31 mouse cellular contexts compared by ENCODE assay signal in genomic region chr5:74767993-74768392, GRCm38 (mm10).
DNase-seq lines count a peak whose midpoint lies in the region; ATAC-seq and TF ChIP-seq lines count a peak whose summit lies in the region.
"Had no signal": no experiment of that assay in that cellular context is flagged by ENCODE, and none has a peak within 500 bp of the region (broad histone marks: within the 10 kb centered on the region; RNA-seq: fewer than 3 reads in every experiment).

No protein-coding gene starts in this region.

- H3K9ac ChIP-seq in heart, embryonic 16.5 days (ENCODE audit: low read length): no peak overlapping the region
- no peak overlapping the region for H3K9ac ChIP-seq in kidney, embryonic 16.5 days (replicated peaks; ENCODE audit: low read length)
- no peak overlapping the region for H3K9ac ChIP-seq in stomach, embryonic 16.5 days (ENCODE audit: low read length)
- H3K9ac ChIP-seq: embryonic facial prominence, embryonic 13.5 days; forebrain, embryonic 15.5 days; hindbrain, embryonic 13.5 days; liver, embryonic 14.5 days; midbrain, embryonic 15.5 days; neural tube, embryonic 15.5 days had no signal

- WGBS in heart, embryonic 16.5 days: 63% methylated on average over 8 of the region's 8 CpGs
- WGBS in kidney, embryonic 16.5 days: 69% methylated on average over 8 of the region's 8 CpGs
- 55% methylated on average over 8 of the region's 8 CpGs for WGBS in stomach, embryonic 16.5 days

- no peaks in the 10 kb centered on the region for H3K36me3 ChIP-seq in heart, embryonic 16.5 days (ENCODE audit: control insufficient read depth, insufficient read depth)
- H3K36me3 ChIP-seq in kidney, embryonic 16.5 days (ENCODE audit: insufficient read depth, low read length): no peaks in the 10 kb centered on the region
- H3K36me3 ChIP-seq in stomach, embryonic 16.5 days (ENCODE audit: control insufficient read depth, insufficient read depth, low read length): no peaks in the 10 kb centered on the region
- H3K36me3 ChIP-seq: embryonic facial prominence, embryonic 13.5 days; forebrain, embryonic 10.5 days; forebrain, embryonic 15.5 days; hindbrain, embryonic 13.5 days; midbrain, embryonic 15.5 days; neural tube, embryonic 15.5 days had no signal

- no peak for TF ChIP-seq CTCF in layer of hippocampus, adult 2 months (conservative IDR thresholded peaks at IDR 0.05)

- H3K4me1 ChIP-seq in heart, embryonic 16.5 days (ENCODE audit: control insufficient read depth, insufficient read depth, low read length): peaks cover 31% of the 10 kb centered on the region
- H3K4me1 ChIP-seq in kidney, embryonic 16.5 days (ENCODE audit: insufficient read depth, low read length): no peaks in the 10 kb centered on the region
- no peaks in the 10 kb centered on the region; the same call in 1 of the 2 replicates for H3K4me1 ChIP-seq in stomach, embryonic 16.5 days (ENCODE audit: control insufficient read depth, insufficient read depth, low read length)
- H3K4me1 ChIP-seq: midbrain, embryonic 15.5 days had no signal

- no peak overlapping the region for H3K27ac ChIP-seq in heart, embryonic 16.5 days (ENCODE audit: low read length)
- H3K27ac ChIP-seq in kidney, embryonic 16.5 days (ENCODE audit: low read length): no peak overlapping the region
- H3K27ac ChIP-seq in stomach, embryonic 16.5 days (ENCODE audit: low read length): no peak overlapping the region
- H3K27ac ChIP-seq in layer of hippocampus, adult 2 months: no peak overlapping the region
- H3K27ac ChIP-seq: embryonic facial prominence, embryonic 13.5 days; forebrain, embryonic 10.5 days; forebrain, embryonic 15.5 days; hindbrain, embryonic 13.5 days; liver, embryonic 14.5 days; macrophage; midbrain, embryonic 15.5 days; neural tube, embryonic 15.5 days had no signal

- intact Hi-C loops in heart, postnatal 36 days (cut with DNase I): no loop called here

- no peak overlapping the region for H3K4me3 ChIP-seq in heart, embryonic 16.5 days (ENCODE audit: low read length)
- H3K4me3 ChIP-seq in kidney, embryonic 16.5 days (ENCODE audit: low read length): no peak overlapping the region
- no peak overlapping the region for H3K4me3 ChIP-seq in stomach, embryonic 16.5 days (replicated peaks; ENCODE audit: low read length)
- H3K4me3 ChIP-seq in layer of hippocampus, adult 2 months: no peak overlapping the region
- H3K4me3 ChIP-seq: embryonic facial prominence, embryonic 13.5 days; forebrain, embryonic 10.5 days; forebrain, embryonic 15.5 days; hindbrain, embryonic 13.5 days; midbrain, embryonic 15.5 days; neural tube, embryonic 15.5 days had no signal

- 0 out of 2 replicates have a peak overlapping the region, but pooled peaks have one; percentile 15 for H3K4me2 ChIP-seq in heart, embryonic 16.5 days (ENCODE audit: low read depth, low read length)
- no peak overlapping the region for H3K4me2 ChIP-seq in kidney, embryonic 16.5 days (replicated peaks; ENCODE audit: low read depth, low read length)
- no peak overlapping the region for H3K4me2 ChIP-seq in stomach, embryonic 16.5 days (ENCODE audit: low read depth, low read length)
- H3K4me2 ChIP-seq: embryonic facial prominence, embryonic 13.5 days; forebrain, embryonic 15.5 days; hindbrain, embryonic 13.5 days; midbrain, embryonic 15.5 days; neural tube, embryonic 15.5 days had no signal

- H3K9me3 ChIP-seq in heart, embryonic 16.5 days (replicated peaks; ENCODE audit: control insufficient read depth, low read length): no peaks in the 10 kb centered on the region
- no peaks in the 10 kb centered on the region for H3K9me3 ChIP-seq in kidney, embryonic 16.5 days (ENCODE audit: low read length)
- no peaks in the 10 kb centered on the region for H3K9me3 ChIP-seq in stomach, embryonic 16.5 days (replicated peaks; ENCODE audit: control insufficient read depth, low read length)
- H3K9me3 ChIP-seq: embryonic facial prominence, embryonic 13.5 days; forebrain, embryonic 10.5 days; forebrain, embryonic 15.5 days; hindbrain, embryonic 13.5 days; midbrain, embryonic 15.5 days; neural tube, embryonic 15.5 days had no signal

- H3K27me3 ChIP-seq in heart, embryonic 16.5 days (ENCODE audit: control insufficient read depth, insufficient read depth, low read length): no peaks in the 10 kb centered on the region
- no peaks in the 10 kb centered on the region for H3K27me3 ChIP-seq in kidney, embryonic 16.5 days (ENCODE audit: insufficient read depth, low read length)
- no peaks in the 10 kb centered on the region for H3K27me3 ChIP-seq in stomach, embryonic 16.5 days (ENCODE audit: control insufficient read depth, insufficient read depth, low read length)
- H3K27me3 ChIP-seq: CH12.LX; embryonic facial prominence, embryonic 13.5 days; forebrain, embryonic 15.5 days; hindbrain, embryonic 13.5 days; midbrain, embryonic 15.5 days; neural tube, embryonic 15.5 days had no signal

- 0 out of 2 replicates have a peak, but pooled peaks have one; percentile 44 for ATAC-seq in frontal cortex, adult (ENCODE audit: low TSS enrichment)
- no peak for ATAC-seq in heart, embryonic 16.5 days (replicated peaks; ENCODE audit: extremely low read depth, insufficient read depth, low FRiP score)
- no peak for ATAC-seq in kidney, embryonic 16.5 days (ENCODE audit: low FRiP score, low TSS enrichment)
- 0 out of 2 replicates have a peak, but pooled peaks have one; percentile 8 for ATAC-seq in stomach, embryonic 16.5 days (ENCODE audit: insufficient read depth, low FRiP score)
- ATAC-seq: forebrain, embryonic 15.5 days; midbrain, embryonic 15.5 days had no signal

- no peak for DNase-seq in frontal cortex, postnatal 25 days (ENCODE audit: low spot score in 2 of 2)
- DNase-seq in heart, postnatal 36 days: no peak
- DNase-seq in kidney, postnatal 36 days: peak; percentile 11 to 22
- no peak for DNase-seq in layer of hippocampus, adult 2 months (ENCODE audit: low spot score in 2 of 2)
- DNase-seq: adrenal gland, postnatal 10 days; cerebellum, adult 11 months; cerebellum, adult 9-10 months; cerebellum, postnatal 36 days; embryo, embryonic 11 days; heart, postnatal 4 days; layer of hippocampus, adult 9-11 months; liver; lung, adult 2 months; lung, postnatal 10 days; retina, postnatal 1 day; right cerebral cortex, postnatal 14 days; thymus, adult 2 months; thymus, postnatal 36 days had no signal

Comparison
In these comparisons a context has a peak if more than half of its experiments do, and no peak if none do; other contexts are left out.
1. ATAC-seq: peak in frontal cortex, adult (single experiment) and stomach, embryonic 16.5 days (single experiment); none in heart, embryonic 16.5 days (single experiment) and kidney, embryonic 16.5 days (single experiment).
2. DNase-seq: peak in kidney, postnatal 36 days (2 of 2); none in frontal cortex, postnatal 25 days (0 of 2), heart, postnatal 36 days (0 of 2) and layer of hippocampus, adult 2 months (0 of 2).